Mouse (Mus musculus) urinary bladder, postnatal 25 days (tissue): ENCODE measurements around the gene Ppp1r1c.

ENCODE experiments used
- DNase-seq: peaks from one replicate; pipeline ENCODE4 v3.0.0; 2022; ENCODE audit warnings: low spot score

Ppp1r1c gene

GRCm38 (mm10) chr2:79865275-79865999 is 157.9 kb downstream of the Ppp1r1c start:
- peak; percentile 5 for DNase-seq
